Mouse (Mus musculus) heart, postnatal 36 days (tissue): ENCODE data around the gene St8sia1. TPM values are rescaled to one million over a fixed set of nuclear protein-coding genes. Genes with fewer than 3 reads are reported as not detected.
"Not testable (repeated sequence)": the region's sequence is repeated elsewhere in the genome, so short reads cannot be mapped to it uniquely, and the experiment has no call there.

ENCODE experiments used
- DNase-seq, 2 experiments: peaks; one replicate each; pipeline ENCODE4 v3.0.0; 2021 to 2022
- intact Hi-C: fragments of 180-260 bp; cut with DNase I; formaldehyde crosslinking; loops from one replicate; pipeline ENCODE4 v1.15.1; 2025
- total RNA-seq, 2 experiments: library from RNA; stranded (reverse); gene quantifications; 2 replicates each; pipeline ENCODE4 v1.2.3; 2021

St8sia1 gene
- under 1 TPM; 0.11 to 0.39 TPM for total RNA-seq

DNA sequence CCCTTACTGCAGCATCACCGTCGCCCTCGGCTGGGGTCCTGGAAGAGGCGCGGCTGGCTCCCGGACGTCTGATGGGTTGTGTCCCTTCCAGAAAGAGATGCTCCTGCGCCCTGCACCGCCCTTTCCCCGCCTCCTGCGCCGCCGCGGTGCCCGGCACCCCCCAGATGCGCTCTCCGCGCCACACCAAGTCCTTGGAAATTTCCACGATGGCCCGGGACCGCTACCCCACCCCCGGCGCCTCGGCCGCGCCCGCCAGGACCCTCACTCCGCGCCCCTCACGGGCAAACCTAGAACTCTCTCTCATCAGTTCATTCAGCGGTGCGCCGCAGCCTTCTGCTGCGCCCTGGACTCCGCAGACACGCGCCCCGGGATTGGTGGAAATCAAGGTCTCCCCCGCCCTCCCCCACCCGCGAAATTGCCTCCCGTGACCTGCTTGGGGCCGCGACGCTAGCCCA, at the start of gene St8sia1:
Gene St8sia1, minus strand, starts transcription at position 377 of the 455 bp plus-strand sequence.
- DNase-seq: no peak

DNA sequence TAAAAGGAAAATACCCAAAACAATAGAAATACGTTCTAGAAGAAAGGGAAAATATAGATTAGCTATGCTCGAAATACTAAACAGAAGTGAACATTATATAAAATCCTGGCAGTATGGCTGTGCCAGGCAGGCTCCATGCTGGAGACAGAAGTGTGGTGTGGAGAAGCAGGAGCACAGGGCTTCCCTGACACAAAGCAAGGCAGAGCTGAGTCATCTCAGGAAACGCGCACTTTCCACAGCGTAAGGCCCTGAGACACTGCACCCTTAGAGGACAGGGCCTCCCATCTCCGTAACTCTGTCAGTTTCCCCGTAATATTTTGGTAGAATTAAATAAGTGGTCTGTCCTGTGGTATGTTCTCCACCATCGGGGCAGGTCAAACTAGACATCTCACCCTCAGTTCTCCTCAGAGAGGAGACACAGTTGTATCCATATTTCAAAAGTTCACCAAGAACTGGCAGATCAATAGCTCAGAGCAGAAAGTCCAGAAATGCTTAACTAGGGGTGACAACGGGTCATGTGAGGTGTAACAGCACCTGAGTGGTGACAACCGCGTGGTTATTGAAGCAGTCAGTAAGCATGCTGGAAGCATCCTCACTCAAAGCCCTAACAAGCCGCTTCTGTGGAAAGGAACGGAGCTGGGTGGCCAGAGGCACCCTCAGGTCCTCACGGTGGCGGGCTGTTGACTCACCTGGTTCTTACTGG, 48.4 kb upstream of the St8sia1 start:
- no peak for DNase-seq
- intact Hi-C loops: no loop called here

More for the DNA sequence above, at the start of gene St8sia1:
- intact Hi-C loops: loop anchor here (2.0 kb wide), 1 partner anchor 183 kb away; no protein-coding TSS in a partner anchor

DNA sequence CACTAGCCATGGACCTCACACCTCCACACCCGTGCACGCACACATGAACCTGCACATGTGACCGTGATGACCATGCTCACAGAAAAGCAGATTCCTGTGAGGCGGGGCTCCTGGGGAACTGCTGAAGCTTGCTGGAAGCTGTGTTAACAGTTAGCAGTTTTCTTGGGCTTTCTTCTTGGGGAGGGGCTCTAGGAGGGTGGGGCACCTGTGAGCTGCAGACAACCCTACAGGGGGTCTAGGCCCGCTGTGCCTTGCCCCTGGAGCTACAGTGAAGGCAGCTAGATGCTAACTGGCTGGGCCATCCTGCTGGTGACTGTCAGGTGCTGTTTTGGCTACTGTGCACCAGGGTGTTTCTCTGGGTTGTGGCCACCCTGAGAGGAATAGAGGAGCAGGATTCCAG, 44.6 kb upstream of the St8sia1 start:
- DNase-seq: no peak
- intact Hi-C loops: no loop called here

- intact Hi-C loops, DNase-seq: not testable (repeated sequence)
Observed at GRCm38 (mm10) chr6:143005209-143005608, 41.0 kb upstream of the St8sia1 start.

GRCm38 (mm10) chr6:143004801-143005200, 40.5 kb upstream of the St8sia1 start:
- intact Hi-C loops: no loop called here
- no peak for DNase-seq

DNA sequence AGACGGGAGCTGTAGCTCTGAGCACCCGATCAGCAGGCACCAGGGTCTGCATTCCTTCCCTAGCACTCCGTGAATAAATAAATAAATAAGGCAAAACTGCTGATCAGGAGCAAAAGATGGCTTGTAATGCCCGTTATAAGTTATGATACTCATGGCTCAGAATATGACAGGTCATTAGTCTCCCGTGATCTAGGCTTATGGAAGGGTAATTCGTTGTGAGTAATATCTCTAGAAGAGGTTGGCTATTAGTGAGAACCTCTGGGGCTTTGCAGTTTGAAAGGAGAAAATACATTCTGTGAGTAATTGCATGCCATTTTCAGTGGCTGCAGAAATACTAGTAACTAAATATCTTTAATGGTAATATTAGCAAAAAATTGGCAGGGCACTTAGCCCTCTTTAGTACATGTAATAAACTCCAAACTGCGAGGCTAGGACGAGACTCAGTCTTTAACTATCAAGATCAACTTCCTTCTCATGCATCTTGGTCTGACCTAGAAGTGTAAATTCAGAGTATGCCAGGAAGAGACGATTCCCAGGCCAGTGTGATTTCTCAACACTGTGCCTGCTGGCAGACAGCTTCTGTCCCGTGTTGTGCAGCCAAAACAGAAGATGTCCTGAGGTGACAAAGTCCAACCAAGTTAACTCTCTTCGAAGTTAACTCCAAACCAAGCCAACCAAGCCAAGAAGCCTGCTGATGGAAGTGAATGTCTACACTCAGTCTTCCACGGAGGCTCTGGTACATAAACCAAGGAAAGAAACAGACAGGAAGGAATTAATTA, 34.2 kb upstream of the St8sia1 start:
- intact Hi-C loops: no loop called here
- peak; percentile 16 to 17 for DNase-seq

- intact Hi-C loops: no loop called here
- DNase-seq: no peak
Observed at GRCm38 (mm10) chr6:142996887-142997286, 32.6 kb upstream of the St8sia1 start.

GRCm38 (mm10) chr6:142995567-142995966, 31.3 kb upstream of the St8sia1 start:
- peak; percentile 36 to 46 for DNase-seq
- intact Hi-C loops: no loop called here

- intact Hi-C loops: no loop called here
Observed at GRCm38 (mm10) chr6:142994821-142995220, 30.6 kb upstream of the St8sia1 start.

GRCm38 (mm10) chr6:142993705-142994698, 29.8 kb upstream of the St8sia1 start:
- no peak for DNase-seq
- intact Hi-C loops: no loop called here

More at GRCm38 (mm10) chr6:142994821-142995220, 30.6 kb upstream of the St8sia1 start:
- no peak for DNase-seq

GRCm38 (mm10) chr6:142992971-142993370, 28.7 kb upstream of the St8sia1 start:
- DNase-seq: no peak
- intact Hi-C loops: no loop called here

GRCm38 (mm10) chr6:142992099-142992498, 27.8 kb upstream of the St8sia1 start:
- intact Hi-C loops: no loop called here
- DNase-seq: no peak

DNA sequence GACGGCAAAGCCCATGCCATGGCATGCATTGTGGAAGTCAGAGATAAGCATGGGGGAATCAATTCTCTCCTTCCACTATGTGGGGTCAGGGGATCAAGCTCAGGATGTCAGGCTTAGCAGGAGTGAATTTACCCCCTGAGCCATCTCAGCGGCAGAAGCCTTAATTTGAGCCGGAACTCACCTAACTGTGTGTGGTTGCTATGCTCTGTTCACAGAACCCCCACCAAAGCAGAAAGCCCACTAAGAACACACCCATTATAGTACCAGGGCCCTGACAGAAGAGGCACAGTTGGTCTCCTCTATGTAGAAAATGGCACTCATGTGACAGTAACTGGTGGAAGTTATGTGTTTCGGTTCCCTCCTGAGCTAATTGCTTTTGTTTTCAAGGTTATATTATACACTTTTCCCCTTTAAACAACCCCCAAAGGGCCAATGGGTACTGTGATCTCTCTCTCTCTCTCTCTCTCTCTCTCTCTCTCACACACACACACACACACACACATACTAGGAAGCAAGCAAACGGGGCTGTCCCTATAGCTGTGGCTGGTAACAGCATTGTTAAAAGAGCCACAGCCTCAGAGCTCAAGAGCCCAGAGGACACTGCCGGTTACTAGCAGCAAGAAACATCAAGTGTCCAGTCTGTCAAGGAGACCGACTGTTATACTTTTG, 27.3 kb upstream of the St8sia1 start:
- intact Hi-C loops: no loop called here
- DNase-seq: no peak

DNA sequence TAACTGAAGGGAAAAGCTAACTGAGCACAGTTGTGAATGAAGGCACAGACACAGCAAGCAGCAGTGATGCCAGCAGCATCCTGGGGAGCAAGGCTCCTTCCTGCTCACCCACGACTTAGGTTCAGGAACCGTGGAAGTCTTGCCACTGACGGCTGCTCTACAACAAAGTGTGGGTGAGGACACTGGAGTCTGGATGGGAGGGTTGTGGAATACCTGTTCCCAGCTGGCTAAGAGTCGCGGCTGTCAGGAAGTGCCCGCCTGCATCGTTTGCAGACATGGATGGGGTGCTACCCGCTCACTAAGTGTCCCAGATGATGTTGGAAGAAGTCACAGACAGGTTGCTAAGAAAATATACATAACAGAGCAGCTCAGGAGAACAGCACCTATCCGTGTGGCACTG, 26.3 kb upstream of the St8sia1 start:
- intact Hi-C loops: no loop called here
- DNase-seq: no peak

GRCm38 (mm10) chr6:142989495-142989894, 25.2 kb upstream of the St8sia1 start:
- intact Hi-C loops: no loop called here

GRCm38 (mm10) chr6:142988753-142989152, 24.5 kb upstream of the St8sia1 start:
- intact Hi-C loops: loop anchor here (1.0 kb wide), 1 partner anchor 187 kb away; no protein-coding TSS in a partner anchor
- DNase-seq: peak; percentile 62 to 74

More at GRCm38 (mm10) chr6:142989495-142989894, 25.2 kb upstream of the St8sia1 start:
- no peak for DNase-seq

- DNase-seq: no peak
- intact Hi-C loops: loop anchor here (1.0 kb wide), 1 partner anchor 187 kb away; no protein-coding TSS in a partner anchor
Observed at GRCm38 (mm10) chr6:142988231-142988630, 24.0 kb upstream of the St8sia1 start.

- DNase-seq: no peak
- intact Hi-C loops: loop anchor here (1.0 kb wide), 1 partner anchor 188 kb away; no protein-coding TSS in a partner anchor
Observed at GRCm38 (mm10) chr6:142987616-142988015, 23.4 kb upstream of the St8sia1 start.

- intact Hi-C loops, DNase-seq: not testable (repeated sequence)
Observed at GRCm38 (mm10) chr6:142986706-142987105, 22.5 kb upstream of the St8sia1 start.
